Mouse (Mus musculus): Measurements from ENCODE around the gene Irf2. TPM values are rescaled to one million over a fixed set of nuclear protein-coding genes. Genes with fewer than 3 reads are reported as not detected.
A peak's percentile ranks its signal among the peaks of the same experiment; 100 is the strongest.

The Irf2 gene
- total RNA-seq, 2 experiments from 2014 or later: 17.2 to 55.0 TPM

DNA sequence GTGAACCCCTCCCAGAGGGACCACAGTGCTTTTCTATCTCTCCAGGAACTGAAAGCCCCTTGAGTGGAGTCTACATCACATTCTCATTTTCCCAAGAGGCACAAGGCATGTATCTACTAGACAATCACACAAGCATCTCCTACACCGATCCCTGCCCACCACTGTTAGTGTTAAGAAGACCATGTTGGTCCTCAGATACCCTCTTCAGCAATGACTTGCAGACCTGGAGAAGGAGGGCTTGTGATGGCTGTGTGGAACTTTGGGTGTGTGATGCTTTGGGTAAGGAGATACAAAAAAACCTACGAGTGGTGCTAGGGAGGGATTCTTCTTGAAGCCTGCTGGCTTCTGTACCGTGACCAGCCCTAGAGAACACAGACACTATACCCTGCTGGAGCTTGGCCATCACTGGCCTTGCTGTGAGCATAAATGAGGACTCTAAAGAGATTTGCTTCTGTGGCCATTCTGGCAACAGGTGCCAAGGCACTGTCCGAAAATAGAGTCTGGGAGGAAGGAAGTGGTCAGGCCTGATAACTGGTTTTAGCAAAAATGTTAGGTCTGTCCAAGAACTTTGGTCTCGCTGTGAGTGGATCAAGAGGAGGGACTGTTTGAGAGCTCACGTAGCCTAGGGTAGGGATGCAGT, 110.8 kb downstream of the Irf2 start:
- no peak for ATAC-seq (replicated peaks; ENCODE audit: low FRiP score, low TSS enrichment, poor library complexity, severe bottlenecking)

DNA sequence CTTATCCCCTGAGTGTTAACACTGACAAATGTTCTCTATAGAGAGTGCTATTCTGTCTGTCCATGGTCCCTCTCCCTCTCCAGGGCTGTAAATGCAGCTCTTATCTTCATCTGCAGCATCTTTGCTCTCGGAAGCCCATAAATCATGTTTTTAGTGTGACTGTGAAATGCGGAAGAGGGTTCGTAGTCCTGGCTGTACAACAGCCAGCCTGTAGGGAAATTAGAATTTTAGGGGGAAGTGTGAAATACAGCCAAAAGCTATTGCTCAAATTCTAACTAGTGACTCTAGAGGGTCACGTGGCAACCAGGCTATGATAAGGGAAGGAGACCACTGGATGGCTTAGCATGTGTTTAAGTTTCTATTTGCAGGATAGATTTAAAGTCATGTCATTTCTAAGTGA, 112.0 kb downstream of the Irf2 start:
- peak; percentile 51 for ATAC-seq (replicated peaks; ENCODE audit: low FRiP score, low TSS enrichment, poor library complexity, severe bottlenecking)

DNA sequence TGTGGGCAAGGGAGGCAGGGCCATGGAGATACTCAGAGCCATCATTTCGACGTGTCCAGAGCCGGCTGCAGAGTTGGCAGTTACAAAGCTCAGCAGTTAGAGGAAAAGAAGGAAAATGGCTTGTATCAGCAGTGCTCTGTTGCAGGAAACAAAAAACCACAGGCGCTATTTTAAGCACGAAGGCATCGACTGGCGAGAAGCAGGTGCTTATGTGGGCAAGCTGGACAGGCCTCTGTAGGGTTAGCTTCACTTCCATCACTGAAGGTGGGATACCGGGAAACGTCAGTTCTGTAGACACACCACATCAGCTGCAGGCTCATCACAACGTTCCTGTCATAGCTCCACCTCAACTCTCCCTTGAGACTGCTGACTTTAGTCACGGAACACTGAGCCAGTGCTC, 112.8 kb downstream of the Irf2 start:
- no peak for ATAC-seq (replicated peaks; ENCODE audit: low FRiP score, low TSS enrichment, poor library complexity, severe bottlenecking)

GRCm38 (mm10) chr8:46859164-46859846, 119.8 kb downstream of the Irf2 start:
- ATAC-seq (replicated peaks; ENCODE audit: low FRiP score, low TSS enrichment, poor library complexity, severe bottlenecking): peak; percentile 44; the same call in 1 of the 2 replicates

DNA sequence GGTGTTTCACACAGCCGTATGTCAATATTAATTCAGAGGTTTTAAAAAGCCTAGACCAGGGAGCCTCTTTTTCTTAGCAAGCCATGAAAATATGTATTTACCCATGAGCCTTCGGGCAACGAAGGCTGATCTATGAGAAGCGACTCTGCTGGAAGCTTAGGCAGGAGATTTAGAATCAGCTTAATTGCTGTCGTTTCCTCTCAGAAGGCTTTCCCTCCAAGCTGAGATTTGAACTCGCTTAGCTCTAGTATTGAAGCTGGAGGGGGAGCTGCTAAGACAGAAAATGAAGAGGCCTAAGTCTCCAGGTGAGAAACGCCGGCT, 120.3 kb downstream of the Irf2 start:
- no peak for ATAC-seq (replicated peaks; ENCODE audit: low FRiP score, low TSS enrichment, poor library complexity, severe bottlenecking)

DNA sequence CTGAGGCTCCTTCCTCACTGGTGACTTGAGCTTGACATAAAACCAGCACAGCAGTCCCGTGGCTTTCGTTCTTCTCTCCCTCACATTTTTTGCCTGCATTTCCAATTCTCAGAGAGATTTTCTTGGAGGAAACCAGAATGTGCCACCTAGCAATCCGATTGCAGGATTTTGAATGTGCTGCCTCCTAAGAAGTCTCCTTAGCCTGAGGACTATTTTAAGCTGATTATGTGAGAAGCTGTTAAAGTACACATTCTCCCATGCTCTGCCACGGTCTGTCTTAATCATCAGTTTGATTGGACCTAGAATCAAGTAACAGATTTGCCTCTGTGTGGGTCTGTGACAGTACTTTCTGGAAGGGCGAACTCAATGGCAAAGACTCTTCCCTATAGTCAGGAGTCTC, 123.0 kb downstream of the Irf2 start:
- ATAC-seq (replicated peaks; ENCODE audit: low FRiP score, low TSS enrichment, poor library complexity, severe bottlenecking): no peak

- no peak for ATAC-seq (replicated peaks; ENCODE audit: low FRiP score, low TSS enrichment, poor library complexity, severe bottlenecking)
Observed at GRCm38 (mm10) chr8:46865428-46865827, 125.9 kb downstream of the Irf2 start.

GRCm38 (mm10) chr8:46867440-46867839, 127.9 kb downstream of the Irf2 start:
- no peak for ATAC-seq (replicated peaks; ENCODE audit: low FRiP score, low TSS enrichment, poor library complexity, severe bottlenecking)

DNA sequence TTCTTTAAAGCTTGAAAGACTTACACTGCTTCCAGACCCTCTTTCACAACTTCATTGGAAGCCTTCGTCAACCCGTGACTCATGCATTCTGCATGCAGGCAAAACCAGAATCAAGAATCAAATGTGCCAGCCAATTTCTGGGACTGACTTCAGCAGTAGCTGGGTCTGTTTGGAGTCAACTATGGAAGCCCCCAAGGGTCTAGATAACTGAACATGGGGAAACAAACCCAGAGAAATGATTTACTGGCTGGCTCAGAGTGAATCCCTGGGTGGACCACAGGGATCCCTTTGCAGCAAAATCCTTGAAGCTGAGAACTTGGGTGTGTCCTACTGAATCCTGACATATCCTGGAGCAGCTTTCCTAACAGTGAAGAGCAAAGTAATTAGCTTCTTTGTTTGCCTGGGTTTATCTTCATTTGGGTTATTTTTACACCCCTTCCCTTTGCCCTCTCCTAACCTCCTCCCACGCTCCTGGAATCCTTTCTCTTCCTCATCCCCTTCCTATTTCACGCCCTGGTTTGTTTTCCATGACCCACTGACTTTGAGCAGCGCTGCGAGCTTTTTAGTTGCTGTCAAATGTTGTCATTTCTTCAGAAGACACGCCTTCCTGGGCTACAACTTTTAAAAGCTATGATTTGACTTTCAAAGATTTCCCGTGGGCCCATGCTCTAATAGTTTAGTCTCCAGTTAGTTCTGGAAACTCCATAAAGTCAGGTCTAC, 129.0 kb downstream of the Irf2 start:
- ATAC-seq (replicated peaks; ENCODE audit: low FRiP score, low TSS enrichment, poor library complexity, severe bottlenecking): no peak

DNA sequence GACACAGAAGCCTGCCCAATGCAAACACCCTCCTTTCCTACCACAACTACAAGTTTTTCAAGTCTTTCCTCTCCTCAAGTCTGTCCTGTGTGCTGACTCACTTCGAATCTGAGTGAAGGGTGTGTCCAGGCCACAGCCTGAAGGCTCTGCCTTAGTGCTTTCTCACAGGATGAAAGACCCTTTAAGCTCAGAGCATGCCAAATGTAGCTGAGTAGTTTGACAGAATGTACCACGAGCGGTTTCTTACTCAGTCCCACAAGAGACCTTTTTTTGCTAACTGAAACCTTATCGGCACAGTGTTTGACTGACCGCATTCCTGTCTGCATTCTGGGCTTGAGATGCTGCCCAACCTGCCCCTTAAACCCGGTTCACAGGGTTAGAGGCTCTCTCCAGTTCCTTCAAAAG, 130.0 kb downstream of the Irf2 start:
- ATAC-seq (replicated peaks; ENCODE audit: low FRiP score, low TSS enrichment, poor library complexity, severe bottlenecking): peak; percentile 61

GRCm38 (mm10) chr8:46871086-46871485, 131.6 kb downstream of the Irf2 start:
- ATAC-seq (replicated peaks; ENCODE audit: low FRiP score, low TSS enrichment, poor library complexity, severe bottlenecking): no peak

GRCm38 (mm10) chr8:46875615-46876293, 136.2 kb downstream of the Irf2 start:
- peak; percentile 77 for ATAC-seq (replicated peaks; ENCODE audit: low FRiP score, low TSS enrichment, poor library complexity, severe bottlenecking)

DNA sequence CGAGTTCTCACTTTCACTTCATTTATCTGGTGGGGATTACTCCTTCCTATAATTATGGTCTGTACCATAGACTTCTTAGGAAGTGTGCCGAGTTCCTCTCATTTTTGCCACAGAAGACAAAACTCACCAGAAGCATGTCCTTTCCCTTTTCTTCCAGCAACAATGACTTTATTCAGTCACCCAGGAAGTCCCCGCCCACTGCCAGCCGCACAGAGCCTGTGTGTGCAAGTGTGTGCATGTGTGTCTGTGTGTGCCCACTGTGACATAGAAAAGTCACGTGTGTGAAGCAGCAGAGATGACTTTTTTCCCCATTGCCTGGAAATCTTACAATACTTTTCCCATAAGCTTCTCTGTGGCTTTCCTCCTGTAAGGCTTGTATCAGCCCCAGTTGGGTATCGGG, 141.8 kb downstream of the Irf2 start:
- no peak for ATAC-seq (replicated peaks; ENCODE audit: low FRiP score, low TSS enrichment, poor library complexity, severe bottlenecking)

GRCm38 (mm10) chr8:46881755-46882419, 142.4 kb downstream of the Irf2 start:
- no peak for ATAC-seq (replicated peaks; ENCODE audit: low FRiP score, low TSS enrichment, poor library complexity, severe bottlenecking)

- no peak for ATAC-seq (replicated peaks; ENCODE audit: low FRiP score, low TSS enrichment, poor library complexity, severe bottlenecking)
Observed at GRCm38 (mm10) chr8:46882743-46883142, 143.2 kb downstream of the Irf2 start.

GRCm38 (mm10) chr8:46883232-46884000, 143.9 kb downstream of the Irf2 start:
- ATAC-seq (replicated peaks; ENCODE audit: low FRiP score, low TSS enrichment, poor library complexity, severe bottlenecking): no peak

DNA sequence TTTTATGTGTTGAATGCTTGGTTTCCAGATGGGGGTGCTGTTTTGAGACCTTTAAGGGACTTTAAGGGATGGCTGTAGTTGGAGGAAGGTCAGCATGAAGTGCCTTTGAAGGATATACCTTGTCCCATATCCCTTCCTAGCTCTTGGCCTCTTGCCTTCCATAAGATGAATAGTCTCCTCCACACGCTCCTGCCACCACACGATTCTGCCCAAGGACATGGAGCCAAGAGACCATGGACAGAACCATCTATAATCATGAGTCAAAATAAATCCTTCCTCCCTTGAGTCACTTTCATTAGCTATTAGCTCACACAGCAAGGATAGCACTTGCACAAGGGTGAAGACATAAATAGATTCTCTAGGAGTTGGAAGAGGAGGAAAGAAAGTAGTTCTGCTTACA, 146.3 kb downstream of the Irf2 start:
- ATAC-seq (replicated peaks; ENCODE audit: low FRiP score, low TSS enrichment, poor library complexity, severe bottlenecking): no peak

- no peak for ATAC-seq (replicated peaks; ENCODE audit: low FRiP score, low TSS enrichment, poor library complexity, severe bottlenecking)
Observed at GRCm38 (mm10) chr8:46886216-46886615, 146.7 kb downstream of the Irf2 start.

DNA sequence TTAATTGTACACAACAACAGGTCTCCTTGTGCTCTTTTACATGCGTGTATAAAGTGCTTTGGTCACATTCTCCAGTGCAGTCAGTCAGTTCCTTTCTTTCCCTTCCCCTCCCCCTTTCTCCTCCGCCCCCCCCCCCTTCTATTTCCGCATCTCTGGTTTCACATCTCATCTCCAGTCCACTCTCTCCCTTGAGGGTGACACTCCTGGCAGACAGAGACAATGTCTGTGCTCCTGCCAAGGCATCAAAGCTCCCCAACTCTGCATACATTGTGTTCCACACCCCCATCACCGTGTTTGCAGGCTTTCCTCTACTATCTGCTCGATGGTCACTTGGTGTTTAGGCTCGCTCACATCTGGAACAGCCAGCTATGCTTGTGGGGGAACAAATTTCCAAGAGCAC, 147.9 kb downstream of the Irf2 start:
- ATAC-seq (replicated peaks; ENCODE audit: low FRiP score, low TSS enrichment, poor library complexity, severe bottlenecking): no peak

All from megakaryocyte-erythroid progenitor cell, adult 5-6 weeks (primary cell).